Mouse (Mus musculus): Measurements from ENCODE around the gene Asns. TPM values are rescaled to one million over a fixed set of nuclear protein-coding genes. Genes with fewer than 3 reads are reported as not detected.
A peak's percentile ranks its signal among the peaks of the same experiment; 100 is the strongest.

The Asns gene
- polyA plus RNA-seq (2012; rRNA removed) = 27.5 and 35.1 TPM in 2 replicates

- TF ChIP-seq POLR2A (IDR thresholded peaks at IDR 0.05; ENCODE audit: borderline replicate concordance, extremely low read depth, insufficient read depth, insufficient read length, poor library complexity, severe bottlenecking) = 0 out of 2 replicates have a peak, but pooled peaks have one; percentile 9
- peak; percentile 23; the same call in 1 of the 2 replicates for TF ChIP-seq CTCF (IDR thresholded peaks at IDR 0.05; ENCODE audit: borderline replicate concordance, extremely low read depth, insufficient read depth, insufficient read length)
- peak; percentile 91 for DNase-seq (ENCODE audit: low read depth)
Measured at GRCm38 (mm10) chr6:7692884-7693585, at the start of gene Asns. Gene Asns (minus strand): TSS chr6:7693254.

GRCm38 (mm10) chr6:7741721-7742120, 48.7 kb upstream of the Asns start:
- TF ChIP-seq CTCF (IDR thresholded peaks at IDR 0.05; ENCODE audit: borderline replicate concordance, extremely low read depth, insufficient read depth, insufficient read length) = no peak
- TF ChIP-seq POLR2A (IDR thresholded peaks at IDR 0.05; ENCODE audit: borderline replicate concordance, extremely low read depth, insufficient read depth, insufficient read length, poor library complexity, severe bottlenecking) = no peak

GRCm38 (mm10) chr6:7737842-7738241, 44.8 kb upstream of the Asns start:
- TF ChIP-seq CTCF (IDR thresholded peaks at IDR 0.05; ENCODE audit: borderline replicate concordance, extremely low read depth, insufficient read depth, insufficient read length) (no peak), POLR2A (IDR thresholded peaks at IDR 0.05; ENCODE audit: borderline replicate concordance, extremely low read depth, insufficient read depth, insufficient read length, poor library complexity, severe bottlenecking) (no peak)
- no peak for DNase-seq (ENCODE audit: low read depth)

More at GRCm38 (mm10) chr6:7741721-7742120, 48.7 kb upstream of the Asns start:
- DNase-seq (ENCODE audit: low read depth) = peak; percentile 21

GRCm38 (mm10) chr6:7732754-7733708, 40.0 kb upstream of the Asns start:
- DNase-seq (ENCODE audit: low read depth) = peak; percentile 94
- TF ChIP-seq POLR2A (IDR thresholded peaks at IDR 0.05; ENCODE audit: borderline replicate concordance, extremely low read depth, insufficient read depth, insufficient read length, poor library complexity, severe bottlenecking) (no peak), CTCF (IDR thresholded peaks at IDR 0.05; ENCODE audit: borderline replicate concordance, extremely low read depth, insufficient read depth, insufficient read length) (peak; percentile 89; the same call in 1 of the 2 replicates)

DNA sequence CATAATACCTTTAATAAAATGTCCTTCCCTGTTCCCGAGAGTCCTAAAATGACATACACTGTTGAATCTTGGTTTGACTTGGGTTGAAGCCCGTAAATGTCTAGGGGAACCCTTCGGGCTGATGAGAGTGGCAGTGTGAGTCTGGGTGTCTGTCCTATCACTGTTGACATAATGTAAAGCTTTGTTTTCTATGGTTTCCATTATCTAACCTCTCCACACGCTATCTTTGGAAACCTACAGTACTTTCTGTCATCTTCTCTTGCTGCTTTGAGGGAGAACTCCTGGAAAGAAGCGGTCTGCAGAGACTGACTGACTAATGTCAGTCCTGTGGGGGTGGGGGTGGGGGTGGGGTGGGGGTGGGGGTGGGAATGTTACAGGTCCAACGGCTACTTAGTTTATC, 39.0 kb upstream of the Asns start:
- TF ChIP-seq POLR2A (IDR thresholded peaks at IDR 0.05; ENCODE audit: borderline replicate concordance, extremely low read depth, insufficient read depth, insufficient read length, poor library complexity, severe bottlenecking) (no peak), CTCF (IDR thresholded peaks at IDR 0.05; ENCODE audit: borderline replicate concordance, extremely low read depth, insufficient read depth, insufficient read length) (no peak)
- DNase-seq (ENCODE audit: low read depth) = no peak

GRCm38 (mm10) chr6:7729128-7729527, 36.1 kb upstream of the Asns start:
- no peak for TF ChIP-seq POLR2A (IDR thresholded peaks at IDR 0.05; ENCODE audit: borderline replicate concordance, extremely low read depth, insufficient read depth, insufficient read length, poor library complexity, severe bottlenecking)
- TF ChIP-seq CTCF (IDR thresholded peaks at IDR 0.05; ENCODE audit: borderline replicate concordance, extremely low read depth, insufficient read depth, insufficient read length) = no peak
- DNase-seq (ENCODE audit: low read depth) = no peak

- DNase-seq (ENCODE audit: low read depth) = no peak
- no peak for TF ChIP-seq POLR2A (IDR thresholded peaks at IDR 0.05; ENCODE audit: borderline replicate concordance, extremely low read depth, insufficient read depth, insufficient read length, poor library complexity, severe bottlenecking)
- no peak for TF ChIP-seq CTCF (IDR thresholded peaks at IDR 0.05; ENCODE audit: borderline replicate concordance, extremely low read depth, insufficient read depth, insufficient read length)
Measured at GRCm38 (mm10) chr6:7728241-7728640, 35.2 kb upstream of the Asns start.

GRCm38 (mm10) chr6:7716236-7716635, 23.2 kb upstream of the Asns start:
- no peak for TF ChIP-seq POLR2A (IDR thresholded peaks at IDR 0.05; ENCODE audit: borderline replicate concordance, extremely low read depth, insufficient read depth, insufficient read length, poor library complexity, severe bottlenecking)
- TF ChIP-seq CTCF (IDR thresholded peaks at IDR 0.05; ENCODE audit: borderline replicate concordance, extremely low read depth, insufficient read depth, insufficient read length) = no peak
- peak; percentile 44 for DNase-seq (ENCODE audit: low read depth)

DNA sequence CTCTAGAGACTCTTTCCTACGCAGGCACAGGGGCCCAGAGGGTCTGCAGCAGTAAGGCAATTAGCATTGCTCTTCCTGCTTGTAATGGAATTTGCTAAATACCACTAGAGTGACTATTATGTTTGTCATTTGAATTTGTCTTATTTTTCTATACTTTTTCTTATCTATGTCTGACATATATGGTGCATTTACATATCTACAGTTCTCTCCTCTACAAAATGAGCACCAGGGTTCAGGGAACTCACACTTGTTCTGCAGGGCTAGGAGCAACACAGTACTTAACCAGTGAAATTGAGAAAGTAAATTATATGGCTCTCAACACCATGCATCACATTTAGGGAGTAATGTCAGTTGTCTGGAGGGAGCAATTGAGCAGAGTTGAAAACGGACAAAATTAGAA, 21.2 kb upstream of the Asns start:
- DNase-seq (ENCODE audit: low read depth) = no peak
- TF ChIP-seq CTCF (IDR thresholded peaks at IDR 0.05; ENCODE audit: borderline replicate concordance, extremely low read depth, insufficient read depth, insufficient read length) = no peak
- TF ChIP-seq POLR2A (IDR thresholded peaks at IDR 0.05; ENCODE audit: borderline replicate concordance, extremely low read depth, insufficient read depth, insufficient read length, poor library complexity, severe bottlenecking) = no peak

DNA sequence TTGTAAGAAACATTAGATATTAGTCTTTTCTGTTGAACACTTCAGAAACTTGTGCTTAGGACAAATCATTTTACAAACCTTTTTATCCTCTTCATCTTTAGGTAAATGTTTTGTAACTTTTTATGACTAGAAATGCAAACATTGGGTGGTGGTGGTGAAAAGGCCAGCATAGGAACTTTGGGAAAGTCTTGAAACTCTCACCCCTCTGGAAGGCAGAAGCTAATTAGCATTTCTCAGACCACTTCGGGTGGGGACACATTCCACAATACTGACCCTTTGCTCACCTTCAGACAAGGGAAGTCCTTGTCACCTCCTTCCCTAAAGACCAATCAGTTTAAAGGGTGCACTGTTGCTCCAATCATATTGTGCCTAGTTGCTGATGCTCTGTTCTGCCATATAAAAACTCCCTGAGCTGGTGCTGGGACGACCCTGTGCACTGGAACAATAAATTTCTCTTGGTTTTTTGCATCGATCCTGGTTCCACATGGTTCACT, 18.8 kb upstream of the Asns start:
- TF ChIP-seq CTCF (IDR thresholded peaks at IDR 0.05; ENCODE audit: borderline replicate concordance, extremely low read depth, insufficient read depth, insufficient read length) (no peak), POLR2A (IDR thresholded peaks at IDR 0.05; ENCODE audit: borderline replicate concordance, extremely low read depth, insufficient read depth, insufficient read length, poor library complexity, severe bottlenecking) (no peak)
- DNase-seq (ENCODE audit: low read depth) = no peak

DNA sequence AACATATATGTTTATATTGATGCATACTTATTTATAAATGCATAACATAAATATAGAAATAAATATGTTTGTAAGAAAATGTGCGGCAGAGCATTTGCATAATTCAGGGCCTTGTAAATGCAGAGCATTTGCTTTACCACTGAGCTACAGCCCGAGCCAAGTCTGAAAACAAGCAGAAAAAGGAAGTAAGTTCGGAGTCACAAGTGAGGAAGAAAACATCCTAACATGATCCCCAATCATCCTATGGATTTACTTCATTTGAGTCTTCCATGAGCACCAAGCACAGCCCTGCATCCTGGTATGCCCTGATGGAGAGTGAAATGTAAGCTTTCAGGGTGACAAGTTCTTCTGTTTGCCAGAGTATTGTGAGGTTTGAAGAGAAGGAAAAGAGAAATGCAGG, 15.2 kb upstream of the Asns start:
- no peak for DNase-seq (ENCODE audit: low read depth)
- TF ChIP-seq POLR2A (IDR thresholded peaks at IDR 0.05; ENCODE audit: borderline replicate concordance, extremely low read depth, insufficient read depth, insufficient read length, poor library complexity, severe bottlenecking) (no peak), CTCF (IDR thresholded peaks at IDR 0.05; ENCODE audit: borderline replicate concordance, extremely low read depth, insufficient read depth, insufficient read length) (no peak)

Data from brain, embryonic 14.5 days (tissue).